Mouse (Mus musculus) heart, postnatal 0 days (tissue): ENCODE data around the gene Calb2. TPM values are rescaled to one million over a fixed set of nuclear protein-coding genes. Genes with fewer than 3 reads are reported as not detected.

ENCODE experiments used
- ATAC-seq: fragments of 200-750 bp; cut with Nextera tagmentation; 2 replicates; pipeline ENCODE4 v1.8.0; 2017; ENCODE audit warnings: low read depth, moderate number of reproducible peaks, moderate library complexity; ENCODE audit not compliant: insufficient read depth
- DNase-seq: peaks from one replicate; pipeline ENCODE4 v3.0.0-alpha.2; 2016; ENCODE audit warnings: low spot score
- H3K27ac ChIP-seq: fragments of 300-500 bp; sonication (generic); 2 replicates; pipeline ENCODE4 v1.5.1; 2014; ENCODE audit warnings: low read depth, mild to moderate bottlenecking
- H3K27me3 ChIP-seq: fragments of 300-500 bp; sonication (generic); 2 replicates; pipeline ENCODE4 v1.6.1; 2014; ENCODE audit warnings: low read length, mixed read lengths; ENCODE audit not compliant: control insufficient read depth, insufficient read depth
- H3K36me3 ChIP-seq: fragments of 300-500 bp; sonication (generic); replicated peaks from 2 replicates; pipeline ENCODE4 v1.6.1; 2014; ENCODE audit warnings: low read length, mixed read lengths; ENCODE audit not compliant: control insufficient read depth, insufficient read depth
- H3K4me1 ChIP-seq: fragments of 300-500 bp; sonication (generic); 2 replicates; pipeline ENCODE4 v1.6.1; 2014; ENCODE audit warnings: antibody characterized with exemption; ENCODE audit not compliant: control insufficient read depth, insufficient read depth
- H3K4me2 ChIP-seq: fragments of 300-500 bp; sonication (generic); 2 replicates; pipeline ENCODE4 v1.6.1; 2014; ENCODE audit warnings: low read depth, mild to moderate bottlenecking, low read length, moderate library complexity
- H3K4me3 ChIP-seq: fragments of 300-500 bp; sonication (generic); 2 replicates; pipeline ENCODE4 v1.5.1; 2014; ENCODE audit warnings: low read depth, low read length
- H3K9ac ChIP-seq: fragments of 300-500 bp; sonication (generic); replicated peaks from 2 replicates; pipeline ENCODE4 v1.6.1; 2014; ENCODE audit warnings: low read depth, low read length, mixed read lengths
- H3K9me3 ChIP-seq: fragments of 300-500 bp; sonication (generic); replicated peaks from 2 replicates; pipeline ENCODE4 v1.6.1; 2016; ENCODE audit warnings: low read length; ENCODE audit not compliant: control insufficient read depth
- CTCF ChIP-seq: IDR thresholded peaks from 2 replicates; pipeline ENCODE4 v1.5.1; 2016; ENCODE audit warnings: antibody characterized with exemption, control low read depth, low read depth
- EP300 ChIP-seq: IDR thresholded peaks from 2 replicates; pipeline ENCODE4 v1.6.1; 2016; ENCODE audit warnings: antibody characterized with exemption, low read depth
- WGBS: fragments of 180-500 bp; shearing (Covaris S2); extraction: QIAGEN DNeasy Blood & Tissue Kit; methylation state at CpG from one replicate; pipeline ENCODE4 v1.1.7; 2014; 5-methylcytosine and 5-hydroxymethylcytosine counted together
- polyA plus RNA-seq: library from polyadenylated mRNA; unstranded; fragments of >200 nt; fragmentation: Nextera tagmentation; extraction: Ambion mirVana; gene quantifications from 2 replicates; pipeline ENCODE4 v1.2.1, GENCODE M21; 2015
- total RNA-seq: library from RNA; depleted of rRNA; stranded (reverse); fragments of >200 nt; gene quantifications from 2 replicates; pipeline ENCODE4 v1.2.3, GENCODE M21; 2014; ENCODE audit warnings: low replicate concordance

Gene Calb2
- total and polyA plus RNA-seq, 2 experiments from 2014 or later, result 0.11 TPM; not detected in 1

DNA sequence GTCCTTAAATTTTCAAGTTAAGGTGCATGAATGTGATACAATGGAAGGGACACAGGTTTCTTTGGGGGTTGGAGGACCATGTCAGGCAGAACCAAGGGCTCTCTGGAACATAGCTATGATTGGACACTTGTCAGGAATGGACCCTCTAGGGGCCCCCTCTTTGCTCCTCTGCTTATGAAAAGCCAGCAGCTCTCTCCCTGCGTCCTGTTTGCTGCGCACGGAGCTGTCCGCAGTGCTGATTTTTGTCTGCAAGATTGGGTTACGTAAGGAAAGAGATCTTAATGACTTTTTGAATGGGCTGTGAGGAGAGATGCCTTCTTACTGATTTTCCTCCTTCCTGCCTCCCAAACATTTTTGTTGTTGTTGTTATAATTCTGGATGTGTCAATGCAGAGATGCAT is 28.7 kb upstream of the Calb2 start:
- Histone ChIP-seq H3K9me3 (no peaks in the 10 kb centered on the region), H3K4me3 (no peak overlapping the region), H3K4me1 (no peaks in the 10 kb centered on the region), H3K9ac (no peak overlapping the region), H3K36me3 (no peaks in the 10 kb centered on the region), H3K4me2 (no peak overlapping the region), H3K27me3 (no peaks in the 10 kb centered on the region), H3K27ac (no peak overlapping the region)
- TF ChIP-seq CTCF, result no peak
- TF ChIP-seq EP300, result no peak
- 3% methylated on average over 5 of the region's 5 CpGs for WGBS
- ATAC-seq (no peak), DNase-seq (peak; percentile 65)

GRCm38 (mm10) chr8:110188961-110189750 is 21.1 kb upstream of the Calb2 start:
- no peak overlapping the region for H3K4me2 ChIP-seq
- no peak overlapping the region for H3K27ac ChIP-seq
- no peak overlapping the region for H3K9ac ChIP-seq
- no peak overlapping the region for H3K4me3 ChIP-seq
- no peaks in the 10 kb centered on the region for H3K36me3 ChIP-seq
- TF ChIP-seq EP300, result no peak
- no peak for TF ChIP-seq CTCF
- H3K9me3 ChIP-seq, result no peaks in the 10 kb centered on the region
- no peaks in the 10 kb centered on the region for H3K4me1 ChIP-seq
- ATAC-seq, result no peak
- H3K27me3 ChIP-seq, result no peaks in the 10 kb centered on the region
- 18% methylated on average over 8 of the region's 8 CpGs for WGBS
- no peak for DNase-seq

- TF ChIP-seq CTCF, result no peak
- no peak for TF ChIP-seq EP300
- Histone ChIP-seq H3K9me3 (no peaks in the 10 kb centered on the region), H3K4me3 (no peak overlapping the region), H3K9ac (no peak overlapping the region), H3K4me1 (no peaks in the 10 kb centered on the region), H3K27ac (no peak overlapping the region), H3K4me2 (no peak overlapping the region), H3K36me3 (no peaks in the 10 kb centered on the region), H3K27me3 (no peaks in the 10 kb centered on the region)
- ATAC-seq, result no peak
- no peak for DNase-seq
- WGBS, result 71% methylated on average over 4 of the region's 4 CpGs
These were observed 17.5 kb upstream of the Calb2 start for GRCm38 (mm10) chr8:110185538-110185937.

DNA sequence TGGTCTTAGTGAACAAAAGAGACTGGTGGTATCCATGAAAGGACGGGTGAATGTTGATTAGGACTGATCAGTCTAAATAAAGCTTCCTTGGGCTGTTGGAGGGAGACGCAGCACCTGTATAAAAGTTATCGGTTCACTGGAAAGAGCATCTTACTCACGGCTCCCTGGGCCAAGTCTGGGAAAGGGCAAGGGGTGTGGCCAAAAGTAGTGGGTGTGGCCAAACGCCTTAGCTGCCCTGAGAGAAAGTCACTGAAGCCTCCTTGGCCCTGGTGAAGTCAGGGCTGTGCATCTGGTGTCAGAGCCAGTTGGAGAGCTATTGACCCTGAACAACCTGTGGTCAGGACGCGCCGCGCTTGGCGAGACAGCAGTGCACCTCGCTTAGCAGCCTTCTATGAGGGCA is 15.7 kb upstream of the Calb2 start:
- no peak for DNase-seq

DNA sequence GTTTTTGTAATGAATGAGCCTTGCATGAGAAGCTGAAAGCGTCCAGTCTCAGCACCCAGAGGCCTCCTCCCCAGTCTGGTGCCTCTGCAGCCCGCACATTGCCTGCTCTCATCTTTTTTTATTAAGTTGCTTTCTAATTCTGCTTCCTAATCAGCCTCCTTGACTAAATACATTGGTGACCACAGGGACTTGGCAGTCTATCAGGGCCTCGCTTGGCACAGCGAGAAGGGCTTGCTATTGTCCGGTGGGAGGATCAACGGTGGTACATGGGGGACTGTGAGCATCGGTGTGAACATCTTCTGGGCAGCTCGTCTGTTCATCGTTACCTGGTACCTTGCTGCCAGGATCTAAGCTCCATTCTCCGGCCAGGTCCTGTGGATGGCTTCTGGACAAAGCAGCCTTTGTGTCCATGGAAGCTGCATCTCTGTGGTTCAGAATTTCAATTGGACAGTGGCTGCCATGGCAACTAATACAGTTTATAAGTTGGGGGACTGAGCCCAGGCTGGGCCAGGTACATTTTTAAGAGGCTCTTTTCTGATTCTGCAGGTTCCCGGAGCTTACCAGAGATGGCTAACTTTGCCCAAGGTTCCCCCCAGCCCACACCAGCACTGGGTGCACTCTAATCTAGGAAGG is 14.8 kb upstream of the Calb2 start:
- Histone ChIP-seq H3K36me3 (no peaks in the 10 kb centered on the region), H3K4me3 (no peak overlapping the region), H3K27ac (no peak overlapping the region), H3K9ac (no peak overlapping the region), H3K4me2 (no peak overlapping the region), H3K4me1 (0 out of 2 replicates have a peak, but pooled peaks cover 2% of the 10 kb centered on the region), H3K9me3 (no peaks in the 10 kb centered on the region), H3K27me3 (no peaks in the 10 kb centered on the region)
- ATAC-seq (no peak), DNase-seq (no peak)
- TF ChIP-seq EP300, result no peak
- TF ChIP-seq CTCF, result no peak
- WGBS, result 76% methylated on average over 11 of the region's 11 CpGs

More for the DNA sequence above, 15.7 kb upstream of the Calb2 start:
- no peaks in the 10 kb centered on the region for H3K27me3 ChIP-seq
- no peak for TF ChIP-seq CTCF
- TF ChIP-seq EP300, result no peak
- no peak for ATAC-seq
- no peaks in the 10 kb centered on the region for H3K36me3 ChIP-seq
- WGBS, result 25% methylated on average over 11 of the region's 11 CpGs
- no peak overlapping the region for H3K4me3 ChIP-seq
- no peaks in the 10 kb centered on the region for H3K4me1 ChIP-seq
- no peaks in the 10 kb centered on the region for H3K9me3 ChIP-seq
- no peak overlapping the region for H3K4me2 ChIP-seq
- H3K27ac ChIP-seq, result no peak overlapping the region
- H3K9ac ChIP-seq, result no peak overlapping the region
